Mouse (Mus musculus) A20 (cell line): ENCODE data around the gene Palm3.
A peak's percentile ranks its signal among the peaks of the same experiment; 100 is the strongest.

Source experiments
- DNase-seq: peaks from one replicate; pipeline ENCODE4 v3.0.0-alpha.2; 2011; ENCODE audit warnings: low read depth, low spot score

Palm3 gene

DNA sequence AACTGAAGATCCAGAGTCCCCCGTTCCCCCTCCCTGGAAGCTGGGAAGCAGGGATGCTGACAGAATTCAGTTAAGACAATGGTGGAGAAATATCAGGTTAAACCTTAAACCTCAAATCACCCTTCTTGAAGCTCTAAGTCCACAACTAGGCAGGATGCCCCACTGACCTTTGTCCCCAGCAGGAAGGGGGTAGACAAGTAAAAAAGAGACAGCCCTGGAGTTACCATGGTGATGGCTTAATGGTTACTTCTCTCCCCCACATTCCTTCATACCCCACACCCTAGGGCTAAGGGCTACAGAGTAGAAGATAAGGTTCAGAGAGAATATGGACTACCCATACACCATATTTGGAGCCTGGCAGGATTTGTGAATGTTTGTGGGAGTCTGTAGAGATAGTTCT, 2.4 kb downstream of the Palm3 start:
- no peak for DNase-seq

DNA sequence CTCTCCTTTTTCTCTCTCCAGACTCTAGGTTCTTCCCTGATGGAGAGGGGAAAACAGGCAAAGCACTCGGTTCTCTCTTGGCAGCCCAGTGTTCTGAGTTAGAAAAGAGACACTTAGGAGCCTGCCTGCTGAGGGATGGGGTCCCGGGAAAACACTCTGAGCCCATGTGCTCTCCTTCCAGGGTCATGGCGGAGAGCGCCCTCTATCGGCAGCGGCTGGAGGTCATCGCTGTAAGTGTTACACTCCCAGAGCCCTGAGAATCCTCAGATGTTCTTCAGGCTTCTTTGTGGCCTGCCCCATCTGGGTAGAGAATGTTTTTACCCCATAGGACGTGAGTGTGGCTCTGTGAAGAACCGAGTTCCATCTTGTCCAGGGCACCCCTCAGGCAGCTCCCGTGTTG, 2.9 kb downstream of the Palm3 start:
- DNase-seq, result peak; percentile 59

DNA sequence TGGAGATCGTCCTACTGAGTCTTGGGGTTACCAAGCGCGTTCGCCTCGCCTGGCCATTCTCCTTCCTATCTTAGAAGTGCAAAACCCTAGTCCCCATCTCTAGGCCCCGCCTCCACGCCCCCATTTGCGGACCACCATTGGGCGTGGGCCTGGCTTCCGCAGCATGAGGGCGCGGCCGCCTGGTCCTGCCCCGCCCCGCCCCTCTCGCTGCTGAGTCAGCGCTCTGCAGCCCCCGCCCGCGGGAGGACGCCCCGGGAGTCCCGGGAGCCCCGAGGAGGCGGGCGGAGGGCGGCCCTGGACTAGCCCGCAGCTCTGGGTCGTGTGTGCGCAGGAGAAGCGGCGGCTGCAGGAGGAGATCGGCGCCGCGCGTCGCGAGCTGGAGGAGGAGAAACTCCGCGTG, 4.6 kb downstream of the Palm3 start:
- DNase-seq, result no peak

DNA sequence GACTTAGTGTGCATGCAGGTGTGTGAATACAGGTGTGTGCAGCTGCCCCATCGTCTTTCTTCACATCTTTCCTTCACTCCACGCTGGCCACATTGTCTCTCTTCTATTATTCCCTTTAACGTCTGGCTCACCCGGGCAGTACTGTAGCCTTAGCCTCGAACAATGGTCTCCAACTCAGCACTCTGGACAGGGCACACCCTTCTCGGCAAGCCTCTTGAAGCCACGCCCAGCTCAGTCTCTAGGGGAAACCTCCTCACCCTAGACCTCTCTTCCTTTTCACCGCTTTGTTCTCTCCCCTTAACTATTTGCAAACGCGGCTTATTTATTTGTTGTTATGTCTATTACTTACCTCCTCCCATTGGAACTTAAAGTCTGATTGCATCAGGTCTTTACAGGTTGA, 6.2 kb downstream of the Palm3 start:
- peak; percentile 44 for DNase-seq

DNA sequence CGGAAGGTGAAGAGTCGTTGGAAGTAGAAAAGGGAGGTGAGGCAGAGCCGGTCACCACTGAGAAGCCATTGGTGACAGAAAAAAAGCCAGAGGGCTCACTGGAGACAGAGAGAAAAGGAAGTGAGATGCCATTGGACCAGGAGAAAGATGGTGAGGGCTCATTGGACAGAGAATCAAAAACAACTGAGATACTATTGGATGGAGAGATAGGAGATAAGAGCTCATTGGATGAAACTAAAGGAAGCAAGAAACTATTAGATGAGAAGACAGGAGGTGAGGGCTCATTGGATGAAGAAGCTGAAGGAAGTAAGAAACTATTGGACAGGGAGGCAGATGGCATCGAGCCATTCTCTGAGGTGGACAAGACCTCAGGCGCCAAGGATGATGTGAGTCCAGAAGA, 8.0 kb downstream of the Palm3 start:
- peak; percentile 23 for DNase-seq

DNA sequence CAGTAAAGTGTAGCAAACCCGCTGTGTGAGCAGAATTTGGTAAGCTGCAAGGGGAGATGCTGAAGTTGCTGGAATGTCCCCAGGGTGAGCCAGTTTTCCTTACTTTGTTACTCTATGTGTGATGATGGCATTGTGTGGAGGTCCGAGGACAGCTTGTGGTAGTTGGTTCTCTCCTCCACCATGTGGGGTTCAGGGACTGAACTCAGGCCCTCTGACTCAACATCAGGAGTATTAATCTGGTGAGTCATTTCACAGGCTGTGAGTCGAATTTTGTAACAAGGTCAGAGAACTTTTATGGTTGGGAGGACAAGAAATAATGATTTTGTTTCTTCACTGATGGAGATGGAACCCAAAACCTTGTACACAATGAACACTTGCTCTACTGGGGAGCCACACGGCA, 11.5 kb downstream of the Palm3 start:
- no peak for DNase-seq

DNA sequence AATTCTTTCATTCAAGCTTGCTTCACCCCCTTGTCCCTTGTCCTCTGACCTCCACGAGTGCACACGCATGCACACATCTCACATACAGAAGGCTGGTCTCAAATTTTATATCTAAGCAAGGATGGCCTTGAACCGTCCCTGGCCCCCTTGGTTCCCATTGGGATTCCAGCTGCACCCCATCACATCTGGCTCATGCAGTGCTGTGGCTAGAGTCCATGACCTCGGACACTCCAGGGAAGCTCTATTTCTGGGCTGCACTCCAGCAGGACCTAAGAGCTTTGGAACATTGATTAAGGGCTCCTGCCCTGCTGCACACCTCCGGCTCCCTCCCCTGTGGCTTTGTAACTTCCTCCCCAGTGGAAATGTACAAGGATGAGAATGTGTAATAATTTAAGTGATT, 16.7 kb downstream of the Palm3 start:
- no peak for DNase-seq

DNA sequence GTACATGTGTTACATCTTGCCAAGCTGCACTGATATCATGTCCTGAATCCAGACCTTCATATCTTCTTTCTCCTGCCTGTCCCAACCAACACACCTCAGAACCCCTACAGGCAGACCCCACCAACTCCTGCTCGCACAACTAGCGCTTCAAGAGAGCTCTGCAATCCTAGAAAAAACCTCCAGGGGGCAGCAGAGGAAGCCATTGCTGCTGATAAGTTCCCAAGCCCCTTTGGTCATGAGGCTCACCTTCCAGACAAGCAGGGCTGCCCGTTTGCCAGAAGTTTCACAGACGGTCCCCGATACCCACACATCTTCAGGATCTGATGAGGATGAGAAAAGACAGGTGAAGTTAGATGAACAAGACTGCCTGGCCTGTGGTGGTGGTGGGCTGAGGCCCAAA, 17.8 kb downstream of the Palm3 start:
- DNase-seq, result peak; percentile 77

DNA sequence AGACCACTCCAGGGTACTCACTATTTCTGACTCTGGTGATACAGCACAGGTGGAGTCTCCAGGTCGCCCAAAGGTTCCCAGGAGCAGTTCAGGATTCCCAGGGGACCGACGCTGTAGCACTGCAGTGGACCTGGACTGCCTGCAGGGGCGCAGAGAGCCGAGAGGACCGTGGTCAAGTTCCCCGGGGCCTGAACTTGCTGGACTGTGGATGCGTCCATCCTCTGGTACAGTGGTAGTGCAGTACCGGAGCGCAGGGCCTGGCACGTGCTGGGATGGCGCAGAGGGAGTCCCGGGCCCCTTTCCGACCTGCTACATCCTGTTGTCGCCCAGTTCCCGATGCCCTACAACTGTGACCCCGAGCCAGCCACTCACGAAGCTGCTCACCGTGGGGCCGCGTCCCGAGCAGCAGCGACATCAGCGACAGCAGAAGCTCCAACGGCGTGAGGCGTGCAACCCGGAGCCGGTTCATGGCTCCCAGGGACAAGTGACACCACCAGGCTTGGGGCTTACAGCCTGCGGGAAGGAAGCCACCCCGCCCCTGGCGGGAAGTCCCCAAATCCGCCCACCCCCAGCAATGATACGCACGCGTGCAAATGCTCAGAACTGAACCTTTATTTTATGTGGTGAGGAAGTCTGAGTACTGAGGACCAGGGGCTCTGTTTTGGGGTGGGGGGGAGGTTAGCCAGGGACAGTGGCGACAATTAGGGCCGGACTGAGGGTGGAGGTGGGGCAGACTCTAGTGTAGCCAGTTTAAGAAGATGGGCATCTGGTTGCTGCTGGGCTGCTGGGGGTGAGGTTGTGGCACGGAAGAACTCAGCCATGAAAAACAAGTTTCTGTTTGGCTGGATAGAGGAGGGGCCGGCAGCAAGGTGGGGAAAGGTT, 21.0 kb downstream of the Palm3 start, which contains the start of gene Il27ra:
Gene Il27ra (minus strand): TSS at position 524 of the 882 bp plus-strand sequence.
- no peak for DNase-seq

DNA sequence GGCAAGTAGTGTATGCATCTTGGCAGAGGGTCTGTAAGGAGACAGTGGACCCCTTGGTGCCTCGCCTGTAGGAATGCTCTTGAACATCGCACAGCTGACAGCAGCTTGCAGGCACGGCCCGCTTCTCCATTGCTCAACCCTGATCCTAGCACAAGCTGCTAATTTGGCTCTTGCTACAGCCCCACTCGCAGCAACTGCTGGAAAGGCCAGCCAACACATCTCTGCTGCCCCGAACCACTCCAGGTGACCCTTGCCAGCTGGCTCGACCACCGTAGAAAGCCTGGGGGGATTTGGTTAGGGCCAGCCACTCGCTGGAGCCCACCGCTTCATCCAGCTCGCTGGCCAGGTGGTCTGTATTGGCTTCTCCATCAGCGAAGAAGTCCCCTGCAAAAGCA, 21.7 kb downstream of the Palm3 start:
- DNase-seq, result no peak

DNA sequence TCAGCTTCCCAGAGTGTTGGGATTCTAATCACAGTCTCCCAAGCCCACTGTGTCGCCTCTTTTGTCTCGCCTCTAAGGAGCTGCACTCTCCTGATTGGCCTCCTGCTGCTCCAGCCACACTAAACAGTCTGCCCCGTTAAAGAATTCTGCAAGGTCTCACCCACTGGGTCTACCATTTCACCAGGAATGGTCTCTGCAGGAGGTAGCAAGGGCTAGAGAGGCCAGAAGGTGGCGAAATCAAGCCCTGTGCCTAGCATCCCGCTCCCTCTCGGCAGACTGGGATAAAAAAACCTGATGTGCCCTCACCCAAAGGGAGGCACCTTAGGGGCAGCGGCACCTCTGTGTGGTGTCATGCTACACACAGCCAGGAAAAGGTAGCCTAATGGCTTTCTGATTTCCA, 22.8 kb downstream of the Palm3 start:
- no peak for DNase-seq

DNA sequence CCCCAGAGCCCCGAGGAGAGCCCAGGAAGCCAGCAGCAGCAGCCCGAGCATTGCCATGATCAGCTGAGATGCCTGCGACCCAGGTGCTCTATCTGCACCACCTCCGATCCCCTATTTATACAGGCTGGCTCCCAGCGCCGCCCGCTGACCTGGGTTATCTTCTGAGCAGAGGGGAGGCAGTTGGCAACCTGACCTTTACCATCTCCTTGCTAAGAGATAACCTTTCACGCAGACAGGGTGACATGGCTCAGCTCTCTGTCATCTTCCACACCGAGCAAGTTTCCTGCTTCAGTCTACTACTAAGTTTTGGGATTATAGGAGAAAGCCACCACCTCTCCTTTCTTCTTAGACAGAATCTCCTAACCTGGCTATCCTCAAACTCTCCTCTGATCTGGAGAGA, 23.6 kb downstream of the Palm3 start, which contains the start of gene Rln3:
Gene Rln3 (minus strand): TSS at position 101 of the 400 bp plus-strand sequence.
- DNase-seq, result no peak

DNA sequence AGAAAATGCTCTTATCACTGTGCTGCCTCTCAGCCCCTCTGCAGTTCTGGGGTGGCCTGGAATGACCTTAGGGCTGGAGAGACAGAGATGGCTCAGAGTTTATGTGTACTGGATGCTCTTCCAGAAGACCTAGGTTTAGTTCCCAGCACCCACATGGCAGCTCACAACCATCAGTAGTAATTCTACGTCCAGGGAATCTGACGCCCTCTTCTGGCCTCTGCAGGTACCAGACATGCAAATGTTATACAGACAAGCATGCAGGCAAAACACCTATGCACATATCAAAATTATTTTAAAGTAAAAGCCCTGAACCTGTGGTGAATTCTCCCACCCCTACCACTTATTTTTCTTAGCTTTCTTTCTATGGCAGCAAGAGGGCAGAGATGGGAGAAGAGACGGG, 25.2 kb downstream of the Palm3 start:
- no peak for DNase-seq

DNA sequence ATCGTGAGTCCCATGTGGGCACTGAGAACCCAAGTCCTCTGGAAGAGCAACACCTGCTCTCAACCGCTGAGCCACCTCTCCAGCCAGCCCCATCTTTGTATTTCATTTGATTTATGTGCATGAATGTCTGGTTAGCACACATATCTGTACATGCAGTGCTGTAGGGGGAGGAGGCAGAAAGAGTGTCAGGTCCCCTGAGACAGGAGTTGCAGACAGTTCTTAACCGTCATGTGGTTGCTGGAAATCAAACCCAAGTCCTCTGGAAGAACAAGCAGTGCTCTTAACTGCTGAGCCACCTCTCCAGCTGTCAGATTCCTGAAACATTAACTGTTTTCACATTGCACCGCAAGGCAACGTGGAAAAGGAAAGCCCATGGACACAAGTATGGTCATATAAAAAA, 26.9 kb downstream of the Palm3 start:
- DNase-seq, result no peak

DNA sequence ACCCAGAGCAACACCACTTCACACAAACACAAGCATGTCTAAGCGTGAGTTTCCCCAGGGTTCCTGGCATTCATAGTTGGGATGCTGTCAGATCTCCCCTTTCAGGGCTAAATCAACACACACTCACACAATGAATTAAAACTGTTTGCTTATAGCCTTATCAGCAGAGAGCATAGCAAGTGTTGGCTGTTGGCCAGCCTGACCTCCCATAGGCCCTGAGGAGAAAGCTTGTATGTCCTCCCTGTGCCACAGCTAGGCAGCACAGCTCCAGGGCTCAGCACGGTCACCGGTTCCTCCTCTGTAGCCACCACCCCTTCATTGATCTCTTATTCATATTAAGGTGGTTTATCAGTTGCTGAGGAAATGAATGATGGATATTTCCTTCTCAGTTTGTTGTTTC, 31.5 kb downstream of the Palm3 start:
- DNase-seq, result no peak

DNA sequence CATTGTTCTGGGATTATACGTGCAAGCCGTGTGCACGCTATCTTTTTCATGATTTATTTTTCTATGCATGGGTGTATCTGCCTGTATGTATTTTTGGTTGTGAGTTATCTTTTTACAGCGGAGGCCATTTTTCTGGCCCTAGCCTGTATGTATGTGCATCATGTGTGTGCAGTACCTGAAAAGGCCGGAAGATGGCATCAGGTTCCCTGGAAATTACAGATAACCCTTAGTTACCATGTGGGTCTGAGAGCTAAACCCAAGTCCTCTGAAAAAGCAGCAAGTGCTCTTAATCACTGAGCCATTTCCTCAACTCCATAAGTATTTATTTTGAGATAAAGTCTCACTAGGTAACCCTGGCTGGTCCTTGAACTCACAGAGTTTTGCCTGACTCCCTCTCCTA, 32.0 kb downstream of the Palm3 start:
- no peak for DNase-seq

DNA sequence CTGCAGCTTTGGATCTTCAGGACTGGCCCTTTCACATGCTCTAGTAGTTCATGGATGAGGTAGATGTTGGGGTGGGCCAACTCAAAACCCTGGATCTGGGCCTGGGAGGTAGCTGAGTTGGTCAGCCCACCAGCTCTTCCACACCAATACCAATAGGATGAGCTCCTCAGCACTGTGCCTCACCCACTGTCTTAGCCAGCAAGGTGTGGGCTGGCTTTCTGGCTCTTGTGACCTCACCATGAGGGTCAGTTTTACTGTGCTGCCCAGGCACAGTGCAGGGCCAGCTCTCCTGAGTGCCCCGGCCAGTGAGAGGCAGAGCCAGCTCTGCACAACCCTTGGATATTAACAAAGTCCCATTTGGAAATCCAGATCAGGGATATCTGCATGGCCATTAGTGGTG, 36.6 kb downstream of the Palm3 start:
- no peak for DNase-seq

DNA sequence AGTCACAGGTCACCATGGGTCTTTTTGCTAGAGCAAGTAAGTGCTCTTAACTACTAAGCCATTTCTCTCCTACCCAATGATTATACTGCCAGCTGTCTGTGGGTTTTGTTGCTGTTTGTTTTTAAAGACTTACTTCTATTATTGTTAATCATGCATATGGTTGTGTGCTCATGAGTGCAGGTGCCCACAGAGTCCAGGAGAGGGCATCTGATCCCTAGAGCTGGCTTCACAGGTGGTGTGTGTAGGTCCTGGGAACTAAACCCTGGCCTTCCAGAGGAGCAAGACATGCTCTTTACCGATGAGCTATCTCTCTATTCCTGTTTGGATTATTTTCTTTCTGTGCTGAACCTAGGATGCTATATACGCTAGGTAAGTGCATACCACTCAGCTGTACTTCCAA, 38.0 kb downstream of the Palm3 start:
- DNase-seq, result peak; percentile 26

DNA sequence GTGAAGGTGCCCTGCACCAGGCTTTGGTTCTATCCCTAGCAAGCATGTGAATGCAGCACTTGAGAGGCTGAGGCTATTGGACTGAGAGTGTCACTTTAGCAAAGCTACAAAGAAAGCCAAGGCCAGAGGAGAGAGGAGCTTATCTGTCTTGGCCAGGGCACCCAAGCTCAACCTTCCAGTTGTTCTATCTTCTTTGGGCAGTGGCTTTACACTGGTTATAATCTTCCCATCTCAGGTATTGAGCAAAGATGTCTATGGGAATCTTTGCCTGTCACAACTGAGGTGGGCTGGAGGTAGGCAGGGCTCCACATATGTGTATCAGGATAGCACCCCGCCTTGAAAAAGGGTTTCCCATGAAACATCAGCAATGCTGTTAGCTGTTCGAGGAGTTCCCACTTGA, 39.0 kb downstream of the Palm3 start:
- no peak for DNase-seq

DNA sequence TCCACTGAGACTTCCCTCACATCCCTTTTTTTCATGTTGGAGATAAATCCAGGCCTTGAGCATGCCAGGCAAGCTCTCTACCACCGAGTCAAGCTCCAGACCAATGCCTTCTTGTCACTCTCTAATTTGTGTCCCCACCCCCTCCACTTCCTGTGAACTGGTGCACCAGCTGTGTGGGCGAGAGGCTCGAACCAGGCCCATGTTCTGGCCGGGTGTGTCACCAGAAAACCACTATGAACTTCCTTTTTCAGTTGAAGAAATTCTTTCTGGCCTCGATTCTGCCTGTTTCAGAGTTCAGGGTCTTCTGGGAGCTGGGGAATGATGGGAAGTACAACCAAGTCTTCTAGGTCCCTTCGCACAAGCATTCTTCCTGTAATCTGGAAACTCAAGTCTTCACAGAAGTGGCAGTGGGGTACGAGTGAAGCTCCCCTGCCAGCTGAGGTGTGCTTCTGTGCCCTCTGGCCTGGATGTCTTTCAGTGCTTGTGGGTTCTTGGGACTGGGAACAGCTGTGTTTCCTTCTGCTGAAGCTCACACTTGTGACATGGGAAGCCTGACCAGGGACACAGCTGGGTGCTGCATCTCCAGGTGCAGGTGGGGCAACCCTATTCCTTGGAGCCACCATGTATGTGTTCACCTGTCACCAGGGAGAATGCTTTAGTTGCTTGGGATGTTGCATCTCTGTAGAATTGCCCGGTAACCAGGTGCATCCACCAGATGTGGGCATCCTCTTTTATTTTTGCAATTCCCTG, 42.8 kb downstream of the Palm3 start:
- peak; percentile 80 for DNase-seq

DNA sequence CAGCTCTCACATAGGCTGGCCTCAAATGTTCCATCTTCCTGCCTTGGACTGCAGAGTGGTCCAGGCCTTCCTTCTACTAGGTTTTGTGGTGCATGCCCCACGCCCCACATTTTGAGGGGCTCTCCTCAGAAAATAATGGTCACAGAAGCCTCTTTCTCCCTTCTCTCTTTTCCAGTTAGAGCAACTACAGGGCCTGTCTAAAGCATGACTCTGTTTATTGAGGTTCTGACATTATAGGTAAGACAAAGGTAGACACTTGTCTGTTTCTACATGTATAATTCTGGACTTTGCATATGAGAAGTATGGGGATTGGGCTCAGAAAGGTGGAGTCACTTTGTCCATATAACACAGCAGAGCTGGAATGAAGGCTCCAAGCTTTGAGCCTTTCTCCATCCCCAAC, 43.8 kb downstream of the Palm3 start, which contains the start of gene Gm10643:
Gene Gm10643 (minus strand): TSS at position 101 of the 400 bp plus-strand sequence.
- peak; percentile 25 for DNase-seq

DNA sequence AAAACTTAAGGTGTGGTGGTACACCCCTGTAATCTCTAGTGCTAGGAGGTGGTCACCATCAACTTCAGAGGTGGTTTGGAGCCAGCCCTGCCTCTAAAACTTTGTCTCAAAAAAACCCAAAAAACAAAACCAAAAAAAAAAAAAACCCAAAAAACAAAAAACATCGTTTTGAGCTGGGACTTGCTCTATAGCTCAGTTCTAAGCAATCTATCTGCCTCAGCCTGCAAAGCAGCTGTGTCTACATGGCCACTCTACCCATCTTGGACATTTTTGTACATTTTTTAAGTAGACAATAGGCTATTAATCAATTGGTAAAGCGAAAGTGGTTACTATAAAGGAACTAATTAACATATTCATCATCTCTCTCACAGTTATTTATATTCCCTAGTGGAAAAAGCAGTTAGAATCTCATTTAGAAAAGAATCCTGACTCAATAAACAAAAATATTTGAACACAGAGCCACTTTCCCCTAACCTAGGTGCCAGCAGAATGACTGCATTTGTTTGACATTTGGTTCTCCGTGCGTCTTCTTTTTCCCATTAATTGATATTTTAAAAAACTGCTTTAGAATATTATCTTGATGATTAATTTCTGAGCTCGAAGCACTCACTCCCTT, 44.3 kb downstream of the Palm3 start:
- no peak for DNase-seq
